Mouse (Mus musculus) liver, embryonic 14.5 days (tissue): ENCODE data around the gene Ikzf2.

ENCODE experiments used
- CTCF ChIP-seq: IDR thresholded peaks from 2 replicates; pipeline ENCODE4 v1.5.1; 2016; ENCODE audit warnings: antibody characterized with exemption, low read depth, control low read depth
- EP300 ChIP-seq: IDR thresholded peaks from 2 replicates; pipeline ENCODE4 v1.6.1; 2016; ENCODE audit warnings: antibody characterized with exemption, low read depth

- TF ChIP-seq CTCF (no peak), EP300 (no peak)
Observed at GRCm38 (mm10) chr1:69634259-69634658, 52.8 kb downstream of the Ikzf2 start.
